Mouse (Mus musculus) kidney, adult 2 months (tissue): ENCODE results near the gene Fam89a. TPM values are rescaled to one million over a fixed set of nuclear protein-coding genes. Genes with fewer than 3 reads are reported as not detected.

ENCODE experiments used
- DNase-seq: peaks from one replicate; pipeline ENCODE4 v3.0.0; 2021
- H3K27ac ChIP-seq: fragments of 200-500 bp; 2 replicates; pipeline ENCODE4 v1.5.1; 2012; ENCODE audit warnings: low read depth, low read length, control low read depth, inconsistent platforms; ENCODE audit not compliant: insufficient read depth
- H3K27me3 ChIP-seq: fragments of 200-500 bp; replicated peaks from 2 replicates; pipeline ENCODE4 v1.6.1; 2012; ENCODE audit warnings: mild to moderate bottlenecking, moderate library complexity, low read length, inconsistent platforms; ENCODE audit not compliant: control insufficient read depth, insufficient read depth
- H3K36me3 ChIP-seq: fragments of 200-500 bp; 2 replicates; pipeline ENCODE4 v1.6.1; 2012; ENCODE audit warnings: mild to moderate bottlenecking, moderate library complexity, low read length, inconsistent platforms; ENCODE audit not compliant: control insufficient read depth, insufficient read depth
- H3K4me1 ChIP-seq: fragments of 200-500 bp; 2 replicates; pipeline ENCODE4 v1.6.1; 2011; ENCODE audit warnings: low read length; ENCODE audit not compliant: control insufficient read depth, insufficient read depth
- H3K4me3 ChIP-seq: fragments of 200-500 bp; 2 replicates; pipeline ENCODE4 v1.5.1; 2011; ENCODE audit warnings: mild to moderate bottlenecking, low read depth, low read length, control low read depth; ENCODE audit not compliant: insufficient read depth
- CTCF ChIP-seq: fragments of 200-500 bp; conservative IDR thresholded peaks from 2 replicates; pipeline ENCODE4 v1.5.1; 2011; ENCODE audit warnings: low read depth, mild to moderate bottlenecking, control low read depth, low read length, moderate library complexity, mixed read lengths; ENCODE audit not compliant: insufficient read depth, insufficient read length
- POLR2A ChIP-seq: fragments of 200-500 bp; IDR thresholded peaks from one replicate; pipeline ENCODE4 v1.6.1; 2011; ENCODE audit warnings: low read depth, low read length, control low read depth
- WGBS: fragments of 180-500 bp; shearing (Covaris S2); methylation state at CpG from one replicate; pipeline ENCODE4 v1.1.7; 2018; 5-methylcytosine and 5-hydroxymethylcytosine counted together
- polyA plus RNA-seq: library from polyadenylated mRNA; depleted of rRNA; stranded (reverse); fragments of >200 nt; gene quantifications from 2 replicates; pipeline ENCODE4 v1.2.3, GENCODE M21; 2012

Fam89a gene
- polyA plus RNA-seq, 1 experiment: 1.9 TPM

- TF ChIP-seq POLR2A: no peak
- no peak for TF ChIP-seq CTCF
- H3K4me3 ChIP-seq: no peak overlapping the region
- WGBS: 73% methylated on average over 2 of the region's 2 CpGs
Measured at GRCm38 (mm10) chr8:124772389-124772788, 20.8 kb upstream of the Fam89a start.

GRCm38 (mm10) chr8:124763061-124763460 is 11.4 kb upstream of the Fam89a start:
- Histone ChIP-seq H3K4me3 (no peak overlapping the region), H3K27me3 (no peaks in the 10 kb centered on the region), H3K27ac (no peak overlapping the region), H3K36me3 (no peaks in the 10 kb centered on the region), H3K4me1 (no peaks in the 10 kb centered on the region)
- TF ChIP-seq POLR2A (no peak), CTCF (no peak)
- WGBS: 67% methylated on average over 7 of the region's 7 CpGs
- DNase-seq: no peak

More at GRCm38 (mm10) chr8:124772389-124772788, 20.8 kb upstream of the Fam89a start:
- H3K36me3 ChIP-seq: no peaks in the 10 kb centered on the region
- no peak for DNase-seq
- H3K27ac ChIP-seq: no peak overlapping the region
- no peaks in the 10 kb centered on the region for H3K4me1 ChIP-seq
- no peaks in the 10 kb centered on the region for H3K27me3 ChIP-seq

- WGBS: 37% methylated on average over 3 of the region's 3 CpGs
- TF ChIP-seq POLR2A (no peak), CTCF (peak; percentile 80)
- H3K27me3 ChIP-seq: no peaks in the 10 kb centered on the region
- H3K27ac ChIP-seq: no peak overlapping the region
- no peak overlapping the region for H3K4me3 ChIP-seq
- peak; percentile 31 for DNase-seq
- H3K4me1 ChIP-seq: no peaks in the 10 kb centered on the region; the same call in 1 of the 2 replicates
- H3K36me3 ChIP-seq: no peaks in the 10 kb centered on the region
Measured at GRCm38 (mm10) chr8:124758544-124758943, 6.9 kb upstream of the Fam89a start.

DNA sequence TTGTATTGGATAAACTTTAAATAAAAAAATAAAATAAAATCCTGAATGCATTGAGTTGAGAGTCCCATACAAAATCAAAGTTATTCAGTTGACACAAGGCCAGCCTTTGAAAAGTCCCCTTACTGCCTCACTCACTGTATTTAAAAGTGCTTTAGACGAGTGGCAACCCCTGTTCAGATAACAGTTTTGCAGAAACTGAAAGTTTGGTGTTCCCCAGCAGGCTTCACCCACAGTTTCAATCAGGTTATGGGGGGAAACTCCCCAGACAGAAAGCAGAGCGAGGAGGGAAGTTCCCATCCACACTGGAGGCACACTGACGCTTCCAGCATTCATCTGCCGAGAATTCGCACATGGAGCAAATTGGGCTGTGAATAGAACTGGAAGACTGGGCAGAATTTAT is 5.0 kb upstream of the Fam89a start:
- Histone ChIP-seq H3K27ac (no peak overlapping the region), H3K4me1 (no peaks in the 10 kb centered on the region; the same call in 1 of the 2 replicates), H3K36me3 (no peaks in the 10 kb centered on the region), H3K27me3 (no peaks in the 10 kb centered on the region), H3K4me3 (no peak overlapping the region)
- DNase-seq: no peak
- TF ChIP-seq CTCF (no peak), POLR2A (no peak)
- 83% methylated on average over 5 of the region's 5 CpGs for WGBS

DNA sequence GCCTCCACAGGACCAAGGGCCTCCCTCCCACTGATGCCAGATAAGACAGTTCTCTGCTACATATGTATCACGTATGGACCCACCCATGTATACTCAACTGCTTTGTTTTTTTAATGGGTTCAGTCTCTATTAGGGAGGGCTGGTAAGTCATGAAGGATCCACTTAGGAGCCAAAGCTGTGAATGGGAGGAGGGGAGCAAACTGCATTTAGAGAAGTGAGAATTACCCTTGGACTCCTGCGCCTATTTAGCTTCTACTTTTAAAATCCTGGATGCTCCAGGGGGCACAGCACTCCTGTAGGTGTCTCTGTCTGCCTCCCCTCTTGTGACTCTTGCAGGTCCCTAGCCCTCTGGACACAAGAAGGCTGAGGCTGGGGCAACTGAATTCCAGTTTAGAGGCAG is 4.5 kb upstream of the Fam89a start:
- WGBS: 80% methylated on average over 2 of the region's 2 CpGs
- Histone ChIP-seq H3K27ac (no peak overlapping the region), H3K36me3 (no peaks in the 10 kb centered on the region), H3K27me3 (no peaks in the 10 kb centered on the region), H3K4me3 (no peak overlapping the region), H3K4me1 (no peaks in the 10 kb centered on the region; the same call in 1 of the 2 replicates)
- DNase-seq: no peak
- TF ChIP-seq CTCF (no peak), POLR2A (no peak)

GRCm38 (mm10) chr8:124755481-124755880 is 3.8 kb upstream of the Fam89a start:
- no peak overlapping the region for H3K27ac ChIP-seq
- H3K27me3 ChIP-seq: no peaks in the 10 kb centered on the region
- 83% methylated on average over 8 of the region's 8 CpGs for WGBS

GRCm38 (mm10) chr8:124754792-124755190 is 3.2 kb upstream of the Fam89a start:
- TF ChIP-seq POLR2A (no peak), CTCF (no peak)
- 50% methylated on average over 4 of the region's 4 CpGs for WGBS

More at GRCm38 (mm10) chr8:124755481-124755880, 3.8 kb upstream of the Fam89a start:
- Histone ChIP-seq H3K36me3 (no peaks in the 10 kb centered on the region), H3K4me3 (no peak overlapping the region), H3K4me1 (no peaks in the 10 kb centered on the region; the same call in 1 of the 2 replicates)
- TF ChIP-seq CTCF: no peak
- no peak for TF ChIP-seq POLR2A
- no peak for DNase-seq

More at GRCm38 (mm10) chr8:124754792-124755190, 3.2 kb upstream of the Fam89a start:
- Histone ChIP-seq H3K27me3 (no peaks in the 10 kb centered on the region), H3K36me3 (no peaks in the 10 kb centered on the region), H3K27ac (no peak overlapping the region; the same call in 1 of the 2 replicates), H3K4me3 (no peak overlapping the region), H3K4me1 (no peaks in the 10 kb centered on the region; the same call in 1 of the 2 replicates)
- peak; percentile 14 for DNase-seq
